Mouse (Mus musculus) embryonic fibroblast, embryonic 13.5 days (primary cell): Measurements from ENCODE around the gene 4930402F06Rik.

ENCODE experiments used
- CTCF ChIP-seq: IDR thresholded peaks from 2 replicates; pipeline ENCODE4 v1.5.1; 2011; ENCODE audit warnings: mild to moderate bottlenecking, control low read depth, low read length, moderate library complexity, borderline replicate concordance; ENCODE audit not compliant: insufficient read depth
- POLR2A ChIP-seq: IDR thresholded peaks from 2 replicates; pipeline ENCODE4 v1.6.1; 2011; ENCODE audit warnings: low read depth, mild to moderate bottlenecking, control low read depth, low read length, moderate library complexity

GRCm38 (mm10) chr2:35342605-35343004, 54.4 kb downstream of the 4930402F06Rik start:
- TF ChIP-seq POLR2A, result no peak
- TF ChIP-seq CTCF, result no peak
